Mouse (Mus musculus) hindbrain, embryonic 16.5 days (tissue): ENCODE measurements around the gene Tlr12. TPM values are rescaled to one million over a fixed set of nuclear protein-coding genes. Genes with fewer than 3 reads are reported as not detected.

ENCODE experiments used
- ATAC-seq: fragments of 200-750 bp; cut with Nextera tagmentation; 2 replicates; pipeline ENCODE4 v1.8.0; 2017; ENCODE audit warnings: moderate TSS enrichment, moderate library complexity
- H3K27ac ChIP-seq: fragments of 300-500 bp; sonication (generic); 2 replicates; pipeline ENCODE4 v1.5.1; 2014; ENCODE audit warnings: low read depth, mild to moderate bottlenecking, control low read depth, low read length, moderate library complexity
- H3K27me3 ChIP-seq: fragments of 300-500 bp; sonication (generic); replicated peaks from 2 replicates; pipeline ENCODE4 v1.6.1; 2014; ENCODE audit warnings: low read length; ENCODE audit not compliant: control insufficient read depth, insufficient read depth
- H3K36me3 ChIP-seq: fragments of 300-500 bp; sonication (generic); 2 replicates; pipeline ENCODE4 v1.6.1; 2014; ENCODE audit warnings: mild to moderate bottlenecking, low read length, moderate library complexity, mixed read lengths; ENCODE audit not compliant: control insufficient read depth, insufficient read depth
- H3K4me1 ChIP-seq: fragments of 300-500 bp; sonication (generic); 2 replicates; pipeline ENCODE4 v1.6.1; 2014; ENCODE audit warnings: low read depth, low read length; ENCODE audit not compliant: control insufficient read depth, insufficient read depth
- H3K4me2 ChIP-seq: fragments of 300-500 bp; sonication (generic); 2 replicates; pipeline ENCODE4 v1.6.1; 2014; ENCODE audit warnings: mild to moderate bottlenecking, low read length, control low read depth, moderate library complexity
- H3K4me3 ChIP-seq: fragments of 300-500 bp; sonication (generic); 2 replicates; pipeline ENCODE4 v1.5.1; 2014; ENCODE audit warnings: mild to moderate bottlenecking, low read length, control low read depth, moderate library complexity
- H3K9ac ChIP-seq: fragments of 300-500 bp; sonication (generic); 2 replicates; pipeline ENCODE4 v1.6.1; 2014; ENCODE audit warnings: low read depth, mild to moderate bottlenecking, control low read depth, low read length, moderate library complexity
- H3K9me3 ChIP-seq: fragments of 300-500 bp; sonication (generic); 2 replicates; pipeline ENCODE4 v1.6.1; 2014; ENCODE audit warnings: mild to moderate bottlenecking, low read length, moderate library complexity; ENCODE audit not compliant: control insufficient read depth
- WGBS: fragments of 180-500 bp; shearing (Covaris S2); extraction: QIAGEN DNeasy Blood & Tissue Kit; methylation state at CpG from one replicate; pipeline ENCODE4 v1.1.7; 2014; 5-methylcytosine and 5-hydroxymethylcytosine counted together
- polyA plus RNA-seq: library from polyadenylated mRNA; unstranded; fragments of >200 nt; fragmentation: Nextera tagmentation; extraction: Ambion mirVana; gene quantifications from 2 replicates; pipeline ENCODE4 v1.2.1, GENCODE M21; 2015

Gene Tlr12
- polyA plus RNA-seq, 1 experiment from 2014 or later: 1.6 TPM

GRCm38 (mm10) chr4:128651530-128651929 lies 33.1 kb upstream of the Tlr12 start:
- H3K9ac ChIP-seq: no peak overlapping the region
- 78% methylated on average over 3 of the region's 3 CpGs for WGBS
- no peak overlapping the region for H3K4me2 ChIP-seq
- no peaks in the 10 kb centered on the region for H3K27me3 ChIP-seq
- peaks cover 20% of the 10 kb centered on the region for H3K4me1 ChIP-seq
- H3K36me3 ChIP-seq: no peaks in the 10 kb centered on the region
- H3K4me3 ChIP-seq: no peak overlapping the region
- no peak for ATAC-seq
- no peaks in the 10 kb centered on the region for H3K9me3 ChIP-seq
- no peak overlapping the region for H3K27ac ChIP-seq

- H3K9me3 ChIP-seq: no peaks in the 10 kb centered on the region
These were observed 30.3 kb upstream of the Tlr12 start for GRCm38 (mm10) chr4:128648567-128649255.

GRCm38 (mm10) chr4:128646762-128647161 lies 28.3 kb upstream of the Tlr12 start:
- H3K4me2 ChIP-seq: no peak overlapping the region
- no peak overlapping the region for H3K27ac ChIP-seq
- H3K36me3 ChIP-seq: no peaks in the 10 kb centered on the region
- H3K9ac ChIP-seq: no peak overlapping the region
- no peak overlapping the region for H3K4me3 ChIP-seq
- H3K9me3 ChIP-seq: no peaks in the 10 kb centered on the region
- no peaks in the 10 kb centered on the region for H3K4me1 ChIP-seq
- H3K27me3 ChIP-seq: no peaks in the 10 kb centered on the region
- 62% methylated on average over 7 of the region's 7 CpGs for WGBS
- no peak for ATAC-seq

More at GRCm38 (mm10) chr4:128648567-128649255, 30.3 kb upstream of the Tlr12 start:
- Histone ChIP-seq H3K27ac (no peak overlapping the region), H3K36me3 (no peaks in the 10 kb centered on the region), H3K4me2 (no peak overlapping the region), H3K4me1 (peaks cover 5% of the 10 kb centered on the region), H3K4me3 (no peak overlapping the region), H3K9ac (no peak overlapping the region), H3K27me3 (no peaks in the 10 kb centered on the region)
- WGBS: 57% methylated on average over 8 of the region's 8 CpGs
- no peak for ATAC-seq

GRCm38 (mm10) chr4:128645896-128646295 lies 27.5 kb upstream of the Tlr12 start:
- Histone ChIP-seq H3K4me2 (no peak overlapping the region), H3K4me1 (no peaks in the 10 kb centered on the region), H3K36me3 (no peaks in the 10 kb centered on the region), H3K9me3 (no peaks in the 10 kb centered on the region), H3K27me3 (no peaks in the 10 kb centered on the region), H3K9ac (no peak overlapping the region), H3K27ac (no peak overlapping the region), H3K4me3 (no peak overlapping the region)
- 81% methylated on average over 6 of the region's 6 CpGs for WGBS
- no peak for ATAC-seq

- Histone ChIP-seq H3K4me3 (no peak overlapping the region), H3K9ac (no peak overlapping the region; the same call in 1 of the 2 replicates)
These were observed 23.6 kb upstream of the Tlr12 start for GRCm38 (mm10) chr4:128641766-128642717.

GRCm38 (mm10) chr4:128638265-128638923 lies 20.0 kb upstream of the Tlr12 start:
- no peaks in the 10 kb centered on the region for H3K27me3 ChIP-seq
- 82% methylated on average over 18 of the region's 18 CpGs for WGBS
- H3K9ac ChIP-seq: no peak overlapping the region
- no peaks in the 10 kb centered on the region for H3K9me3 ChIP-seq
- no peak for ATAC-seq
- no peaks in the 10 kb centered on the region for H3K36me3 ChIP-seq
- no peak overlapping the region for H3K27ac ChIP-seq
- H3K4me2 ChIP-seq: no peak overlapping the region
- H3K4me1 ChIP-seq: peaks cover 8% of the 10 kb centered on the region
- no peak overlapping the region for H3K4me3 ChIP-seq

More at GRCm38 (mm10) chr4:128641766-128642717, 23.6 kb upstream of the Tlr12 start:
- ATAC-seq: no peak
- H3K9me3 ChIP-seq: no peaks in the 10 kb centered on the region
- peaks cover 6% of the 10 kb centered on the region for H3K4me1 ChIP-seq
- no peaks in the 10 kb centered on the region for H3K36me3 ChIP-seq
- H3K4me2 ChIP-seq: no peak overlapping the region
- no peak overlapping the region for H3K27ac ChIP-seq
- 55% methylated on average over 23 of the region's 23 CpGs for WGBS
- H3K27me3 ChIP-seq: no peaks in the 10 kb centered on the region

- Histone ChIP-seq H3K27ac (no peak overlapping the region), H3K9me3 (no peaks in the 10 kb centered on the region), H3K27me3 (no peaks in the 10 kb centered on the region), H3K36me3 (no peaks in the 10 kb centered on the region), H3K4me3 (no peak overlapping the region), H3K4me2 (no peak overlapping the region), H3K4me1 (peaks cover 8% of the 10 kb centered on the region), H3K9ac (no peak overlapping the region)
- 47% methylated on average over 11 of the region's 11 CpGs for WGBS
- ATAC-seq: no peak
These were observed 18.8 kb upstream of the Tlr12 start for GRCm38 (mm10) chr4:128637250-128637649.

- Histone ChIP-seq H3K4me1 (peaks cover 8% of the 10 kb centered on the region), H3K27me3 (no peaks in the 10 kb centered on the region), H3K9ac (no peak overlapping the region), H3K4me3 (no peak overlapping the region), H3K27ac (no peak overlapping the region), H3K9me3 (no peaks in the 10 kb centered on the region), H3K4me2 (no peak overlapping the region), H3K36me3 (no peaks in the 10 kb centered on the region)
- no peak for ATAC-seq
- 57% methylated on average over 10 of the region's 10 CpGs for WGBS
These were observed 17.6 kb upstream of the Tlr12 start for GRCm38 (mm10) chr4:128635894-128636585.
